Mouse (Mus musculus): ENCODE results near the gene Armc7. TPM values are rescaled to one million over a fixed set of nuclear protein-coding genes. Genes with fewer than 3 reads are reported as not detected.

Armc7 gene
- polyA plus RNA-seq, 1 experiment = 6.2 TPM

DNA sequence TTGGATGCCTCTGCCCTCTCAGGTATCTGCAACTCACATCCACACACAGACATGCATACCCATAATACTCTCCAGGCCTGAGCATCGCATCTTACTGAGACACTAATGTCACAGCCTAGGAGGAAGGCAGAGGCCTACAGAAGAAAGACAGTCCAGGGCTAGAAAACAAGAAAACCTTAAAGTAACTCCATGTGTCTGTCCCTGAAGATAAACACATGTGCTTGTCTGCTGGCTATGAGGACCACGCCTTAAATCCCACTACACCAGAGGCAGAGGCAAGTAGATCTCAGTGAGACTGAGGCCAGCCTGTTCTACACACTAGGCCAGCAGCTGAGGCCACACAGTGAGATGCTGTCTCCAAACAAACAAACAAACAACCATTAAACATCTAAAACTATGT lies 35.7 kb downstream of the Armc7 start:
- no peak for TF ChIP-seq MYOD1 (IDR thresholded peaks at IDR 0.05; ENCODE audit: control insufficient read depth in 1 of 3, insufficient read length in 2 of 3, low read depth in 2 of 3)
- H3K27me3 ChIP-seq (ENCODE audit: control insufficient read depth, insufficient read depth, insufficient read length) = no peaks in the 10 kb centered on the region
- H3K79me2 ChIP-seq (ENCODE audit: control insufficient read depth, insufficient read depth) = peaks cover 77% of the 10 kb centered on the region
- no peak overlapping the region for H3K4me3 ChIP-seq
- H3K4me2 ChIP-seq (ENCODE audit: low read depth) = peak overlapping the region; percentile 96
- no peaks in the 10 kb centered on the region for H3K36me3 ChIP-seq (ENCODE audit: control insufficient read depth, insufficient read depth)
- no peak overlapping the region for H3ac ChIP-seq (ENCODE audit: control insufficient read depth, insufficient read length)

- Histone ChIP-seq H3K36me3 (ENCODE audit: control insufficient read depth, insufficient read depth) (no peaks in the 10 kb centered on the region), H3K4me2 (ENCODE audit: low read depth) (peak overlapping the region; percentile 96), H3K4me3 (peak overlapping the region; percentile 92), H3K79me2 (ENCODE audit: control insufficient read depth, insufficient read depth) (peaks cover 70% of the 10 kb centered on the region), H3K27me3 (ENCODE audit: control insufficient read depth, insufficient read depth, insufficient read length) (no peaks in the 10 kb centered on the region), H3ac (ENCODE audit: control insufficient read depth, insufficient read length) (no peak overlapping the region)
- TF ChIP-seq MAX (IDR thresholded peaks at IDR 0.05; ENCODE audit: low read depth) = no peak
- TF ChIP-seq E2F4 (IDR thresholded peaks at IDR 0.05; ENCODE audit: insufficient read depth) = no peak
- no peak for TF ChIP-seq CEBPB (IDR thresholded peaks at IDR 0.05; ENCODE audit: insufficient read depth, poor library complexity, severe bottlenecking)
- no peak for TF ChIP-seq TCF12 (IDR thresholded peaks at IDR 0.05; ENCODE audit: insufficient read depth, poor library complexity, severe bottlenecking)
- TF ChIP-seq POLR2A (IDR thresholded peaks at IDR 0.05; ENCODE audit: insufficient read length, low read depth) = no peak
- TF ChIP-seq MYOG (IDR thresholded peaks at IDR 0.05; ENCODE audit: control insufficient read depth in 1 of 3, insufficient read depth in 1 of 3, insufficient read length in 2 of 3, low read depth in 2 of 3) = no peak
- no peak for TF ChIP-seq POLR2AphosphoS2 (IDR thresholded peaks at IDR 0.05; ENCODE audit: insufficient read length, low read depth)
- TF ChIP-seq USF1 (IDR thresholded peaks at IDR 0.05; ENCODE audit: low read depth) = no peak
- TF ChIP-seq TCF3 (IDR thresholded peaks at IDR 0.05; ENCODE audit: insufficient read length, low read depth) = no peak
- TF ChIP-seq MYOD1 (IDR thresholded peaks at IDR 0.05; ENCODE audit: control insufficient read depth in 1 of 3, insufficient read length in 2 of 3, low read depth in 2 of 3) = no peak
- no peak for TF ChIP-seq SRF (IDR thresholded peaks at IDR 0.05; ENCODE audit: control insufficient read depth, insufficient read length, low read depth)
- TF ChIP-seq REST (IDR thresholded peaks at IDR 0.05; ENCODE audit: insufficient read depth, insufficient read length) = no peak
Observed at GRCm38 (mm10) chr11:115512004-115512403, 36.5 kb downstream of the Armc7 start.

DNA sequence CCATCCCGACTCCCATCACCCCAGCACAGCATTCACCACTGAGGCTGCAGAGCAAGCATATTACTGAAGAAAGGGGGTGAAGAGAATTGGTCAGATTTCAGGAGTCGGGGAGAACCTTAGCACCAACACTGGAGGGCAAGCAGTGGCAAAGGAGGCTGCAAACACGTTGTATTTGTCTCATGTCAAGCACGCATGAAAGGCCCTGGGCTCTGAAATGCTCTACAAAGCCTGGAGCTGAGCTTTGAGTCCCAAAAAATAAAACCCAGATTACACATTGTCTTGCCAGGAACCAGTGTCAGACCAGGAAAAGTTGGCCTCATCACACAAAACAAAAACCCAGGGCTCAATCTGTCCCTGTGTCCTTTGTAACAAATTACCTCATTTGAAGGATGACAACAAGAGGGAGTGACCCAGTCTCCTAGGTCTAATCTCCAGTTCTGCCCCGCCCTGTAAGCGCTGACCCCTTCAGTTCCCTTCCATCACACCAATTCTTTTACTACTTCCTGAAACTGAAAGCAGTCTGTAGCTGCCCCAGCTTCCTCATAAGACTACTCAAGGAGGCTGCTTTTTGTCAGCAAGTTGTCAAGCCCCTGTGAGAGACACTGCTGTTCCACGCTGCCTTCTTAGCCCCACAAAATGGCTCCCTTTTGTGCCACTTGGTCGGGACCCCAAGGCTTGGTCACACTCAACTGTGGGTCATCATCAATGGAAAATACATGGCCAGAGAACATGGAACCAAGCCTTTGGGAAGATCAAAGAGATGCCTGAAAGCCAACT lies 37.1 kb downstream of the Armc7 start:
- Histone ChIP-seq H3ac (ENCODE audit: control insufficient read depth, insufficient read length) (peak overlapping the region; percentile 59), H3K79me2 (ENCODE audit: control insufficient read depth, insufficient read depth) (peaks cover 64% of the 10 kb centered on the region), H3K36me3 (ENCODE audit: control insufficient read depth, insufficient read depth) (no peaks in the 10 kb centered on the region), H3K27me3 (ENCODE audit: control insufficient read depth, insufficient read depth, insufficient read length) (no peaks in the 10 kb centered on the region), H3K4me2 (ENCODE audit: low read depth) (peak overlapping the region; percentile 96), H3K4me3 (peak overlapping the region; percentile 92)
- TF ChIP-seq POLR2AphosphoS2 (IDR thresholded peaks at IDR 0.05; ENCODE audit: insufficient read length, low read depth) (peak; percentile 26), TCF12 (IDR thresholded peaks at IDR 0.05; ENCODE audit: insufficient read depth, poor library complexity, severe bottlenecking) (no peak), TCF3 (IDR thresholded peaks at IDR 0.05; ENCODE audit: insufficient read length, low read depth) (no peak)

GRCm38 (mm10) chr11:115513271-115514237 lies 38.1 kb downstream of the Armc7 start:
- Histone ChIP-seq H3K79me2 (ENCODE audit: control insufficient read depth, insufficient read depth) (peaks cover 54% of the 10 kb centered on the region), H3K36me3 (ENCODE audit: control insufficient read depth, insufficient read depth) (no peaks in the 10 kb centered on the region), H3K4me3 (peak overlapping the region; percentile 92), H3K4me2 (ENCODE audit: low read depth) (peak overlapping the region; percentile 96), H3ac (ENCODE audit: control insufficient read depth, insufficient read length) (peak overlapping the region; percentile 59), H3K27me3 (ENCODE audit: control insufficient read depth, insufficient read depth, insufficient read length) (no peaks in the 10 kb centered on the region)
- peak in 1 of 3 experiments; percentile 69 for TF ChIP-seq MYOG (IDR thresholded peaks at IDR 0.05; ENCODE audit: control insufficient read depth in 1 of 3, insufficient read depth in 1 of 3, insufficient read length in 2 of 3, low read depth in 2 of 3)
- TF ChIP-seq CEBPB (IDR thresholded peaks at IDR 0.05; ENCODE audit: insufficient read depth, poor library complexity, severe bottlenecking) = no peak
- TF ChIP-seq SRF (IDR thresholded peaks at IDR 0.05; ENCODE audit: control insufficient read depth, insufficient read length, low read depth) = no peak
- TF ChIP-seq MYOD1 (IDR thresholded peaks at IDR 0.05; ENCODE audit: control insufficient read depth in 1 of 3, insufficient read length in 2 of 3, low read depth in 2 of 3) = peak in 2 of 3 experiments; percentile 48 to 74
- no peak for TF ChIP-seq TCF3 (IDR thresholded peaks at IDR 0.05; ENCODE audit: insufficient read length, low read depth)
- TF ChIP-seq TCF12 (IDR thresholded peaks at IDR 0.05; ENCODE audit: insufficient read depth, poor library complexity, severe bottlenecking) = no peak
- TF ChIP-seq USF1 (IDR thresholded peaks at IDR 0.05; ENCODE audit: low read depth) = no peak
- TF ChIP-seq REST (IDR thresholded peaks at IDR 0.05; ENCODE audit: insufficient read depth, insufficient read length) = no peak

- Histone ChIP-seq H3K79me2 (ENCODE audit: control insufficient read depth, insufficient read depth) (peaks cover 48% of the 10 kb centered on the region), H3K27me3 (ENCODE audit: control insufficient read depth, insufficient read depth, insufficient read length) (no peaks in the 10 kb centered on the region), H3K4me3 (peak within 1 kb of the TSS; percentile 92), H3K4me2 (ENCODE audit: low read depth) (peak within 1 kb of the TSS; percentile 96), H3K36me3 (ENCODE audit: control insufficient read depth, insufficient read depth) (no peaks in the 10 kb centered on the region), H3ac (ENCODE audit: control insufficient read depth, insufficient read length) (peak within 1 kb of the TSS; percentile 59)
- TF ChIP-seq SRF (IDR thresholded peaks at IDR 0.05; ENCODE audit: control insufficient read depth, insufficient read length, low read depth) (no peak), POLR2A (IDR thresholded peaks at IDR 0.05; ENCODE audit: insufficient read length, low read depth) (peak; percentile 95), E2F4 (IDR thresholded peaks at IDR 0.05; ENCODE audit: insufficient read depth) (peak; percentile 33), POLR2AphosphoS2 (IDR thresholded peaks at IDR 0.05; ENCODE audit: insufficient read length, low read depth) (peak; percentile 95), MYOG (IDR thresholded peaks at IDR 0.05; ENCODE audit: control insufficient read depth in 1 of 3, insufficient read depth in 1 of 3, insufficient read length in 2 of 3, low read depth in 2 of 3) (no peak)
Observed at GRCm38 (mm10) chr11:115514238-115514663, 38.8 kb downstream of the Armc7 start, which contains the start of gene Jpt1. Jpt1 (minus strand) TSS chr11:115514387.

Measured in myocyte (in vitro differentiated cells).